Mouse (Mus musculus) lung, embryonic 14.5 days (tissue): Measurements from ENCODE around the gene Rabepk. TPM values are rescaled to one million over a fixed set of nuclear protein-coding genes. Genes with fewer than 3 reads are reported as not detected.
"Not testable (repeated sequence)": the region's sequence is repeated elsewhere in the genome, so short reads cannot be mapped to it uniquely, and the experiment has no call there.

Experiments
- ATAC-seq: fragments of 200-750 bp; cut with Nextera tagmentation; 2 replicates; pipeline ENCODE4 v1.8.0; 2017; ENCODE audit warnings: mild to moderate bottlenecking, moderate TSS enrichment, moderate library complexity; ENCODE audit not compliant: insufficient read depth
- DNase-seq: peaks from one replicate; pipeline ENCODE4 v3.0.0-alpha.2; 2015
- H3K27ac ChIP-seq: fragments of 300-500 bp; sonication (generic); 2 replicates; pipeline ENCODE4 v1.5.1; 2014; ENCODE audit warnings: low read depth, mild to moderate bottlenecking, moderate library complexity
- H3K27me3 ChIP-seq: fragments of 300-500 bp; sonication (generic); 2 replicates; pipeline ENCODE4 v1.6.1; 2014; ENCODE audit warnings: low read length, control low read depth; ENCODE audit not compliant: insufficient read depth
- H3K36me3 ChIP-seq: fragments of 300-500 bp; sonication (generic); 2 replicates; pipeline ENCODE4 v1.6.1; 2014; ENCODE audit warnings: control low read depth; ENCODE audit not compliant: insufficient read depth
- H3K4me1 ChIP-seq: fragments of 300-500 bp; sonication (generic); 2 replicates; pipeline ENCODE4 v1.6.1; 2014; ENCODE audit warnings: antibody characterized with exemption, control low read depth; ENCODE audit not compliant: insufficient read depth
- H3K4me2 ChIP-seq: fragments of 300-500 bp; sonication (generic); 2 replicates; pipeline ENCODE4 v1.6.1; 2014; ENCODE audit warnings: mild to moderate bottlenecking
- H3K4me3 ChIP-seq: fragments of 300-500 bp; sonication (generic); 2 replicates; pipeline ENCODE4 v1.5.1; 2014; ENCODE audit warnings: low read depth, low read length
- H3K9ac ChIP-seq: fragments of 300-500 bp; sonication (generic); 2 replicates; pipeline ENCODE4 v1.6.1; 2014
- H3K9me3 ChIP-seq: fragments of 300-500 bp; sonication (generic); 2 replicates; pipeline ENCODE4 v1.6.1; 2016; ENCODE audit warnings: low read depth, low read length, control low read depth
- CTCF ChIP-seq: IDR thresholded peaks from 2 replicates; pipeline ENCODE4 v1.5.1; 2016; ENCODE audit warnings: antibody characterized with exemption, low read depth
- WGBS: fragments of 180-500 bp; shearing (Covaris S2); extraction: QIAGEN DNeasy Blood & Tissue Kit; methylation state at CpG from one replicate; pipeline ENCODE4 v1.1.7; 2014; 5-methylcytosine and 5-hydroxymethylcytosine counted together
- polyA plus RNA-seq: library from polyadenylated mRNA; unstranded; fragments of >200 nt; fragmentation: Nextera tagmentation; extraction: Ambion mirVana; gene quantifications from 2 replicates; pipeline ENCODE4 v1.2.1, GENCODE M21; 2014

Gene Rabepk
- polyA plus RNA-seq, 1 experiment from 2014 or later: 45.0 TPM

DNA sequence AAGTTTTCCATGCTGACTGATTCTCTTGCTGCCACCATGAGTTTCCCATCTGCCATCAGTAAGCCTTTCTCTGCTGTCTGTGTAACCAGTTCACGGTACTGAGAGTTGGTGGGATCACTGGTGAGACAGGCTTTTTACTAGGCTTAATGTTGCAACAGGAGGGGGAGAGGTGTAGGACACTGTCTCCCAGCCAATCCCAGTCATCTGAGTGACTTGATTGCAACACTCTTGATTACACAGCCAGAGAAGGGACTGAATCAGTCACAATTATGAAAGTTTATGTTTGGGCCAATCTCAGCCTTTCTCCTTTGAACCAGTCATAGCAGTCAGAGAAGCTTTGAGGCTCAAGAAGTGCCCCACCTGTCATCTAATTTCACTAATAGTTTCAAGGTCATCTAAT is 28.3 kb upstream of the Rabepk start:
- 0 out of 2 replicates have a peak, but pooled peaks cover 2% of the 10 kb centered on the region for H3K36me3 ChIP-seq
- H3K27me3 ChIP-seq: no peaks in the 10 kb centered on the region
- no peak for DNase-seq
- no peak overlapping the region for H3K4me2 ChIP-seq
- H3K4me3 ChIP-seq: no peak overlapping the region
- H3K27ac ChIP-seq: no peak overlapping the region
- H3K4me1 ChIP-seq: peaks cover 9% of the 10 kb centered on the region
- no peak for ATAC-seq
- no peaks in the 10 kb centered on the region; the same call in 1 of the 2 replicates for H3K9me3 ChIP-seq
- no peak for TF ChIP-seq CTCF
- WGBS: 88% methylated on average over 1 of the region's 1 CpGs
- no peak overlapping the region for H3K9ac ChIP-seq

DNA sequence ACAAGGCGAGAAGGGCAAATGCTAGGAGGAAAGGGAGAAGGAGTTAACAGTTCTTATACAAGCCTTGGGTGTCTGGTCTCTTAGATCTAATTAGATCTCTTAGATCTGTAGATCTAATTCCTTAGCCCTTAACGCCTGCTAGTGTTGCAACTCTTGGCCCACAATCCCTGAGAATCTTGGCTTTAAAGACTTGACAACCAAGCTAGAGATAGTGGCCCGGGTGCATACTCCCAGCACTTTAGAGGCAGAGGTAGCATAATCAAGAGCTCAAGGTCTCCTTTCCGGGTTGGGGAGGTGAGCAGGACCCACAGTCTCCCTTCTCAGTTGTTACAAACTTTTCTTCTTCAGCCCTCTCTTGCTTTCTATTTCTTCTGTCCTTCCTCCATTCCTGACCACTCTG is 27.9 kb upstream of the Rabepk start:
- WGBS: 86% methylated on average over 4 of the region's 4 CpGs

DNA sequence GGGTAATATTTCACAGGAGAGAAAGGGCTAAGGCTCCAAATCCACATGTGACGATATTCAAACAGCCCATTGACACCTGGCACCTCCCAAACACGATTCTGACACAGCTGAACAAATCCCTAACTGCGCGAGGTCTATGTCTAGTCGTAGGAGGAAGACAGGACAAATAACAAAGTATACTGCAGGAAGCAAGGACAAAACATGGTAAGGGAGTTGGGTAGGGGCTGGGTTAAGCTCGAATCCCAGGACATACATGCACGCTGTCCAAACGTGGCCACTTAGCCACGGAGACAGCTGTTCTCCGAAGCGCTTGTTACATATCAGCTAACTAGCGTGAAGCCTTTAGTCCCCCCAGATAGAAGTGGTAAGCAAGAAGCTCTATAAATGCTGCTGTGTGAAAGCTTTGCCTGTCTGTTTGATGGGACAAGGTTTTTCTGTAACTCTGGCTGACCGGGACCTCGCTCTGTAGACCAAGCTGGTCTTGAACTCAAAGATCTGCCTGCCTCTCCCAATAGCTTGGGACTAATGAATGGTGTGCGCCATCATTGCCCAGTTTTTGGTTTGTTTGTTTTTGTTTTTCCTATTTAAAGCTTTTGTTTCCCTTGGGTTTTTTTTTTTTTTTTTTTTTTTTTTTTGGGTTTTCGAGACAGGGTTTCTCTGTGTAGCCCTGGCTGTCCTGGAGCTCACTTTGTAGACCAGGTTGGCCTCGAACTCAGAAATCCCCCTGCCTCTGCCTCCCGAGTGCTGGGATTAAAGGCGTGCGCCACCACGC is 26.9 kb upstream of the Rabepk start:
- Histone ChIP-seq H3K36me3 (peaks cover 10% of the 10 kb centered on the region), H3K27me3 (no peaks in the 10 kb centered on the region), H3K4me2 (peak overlapping the region; percentile 95), H3K4me1 (peaks cover 9% of the 10 kb centered on the region), H3K9ac (peak overlapping the region; percentile 94), H3K4me3 (peak overlapping the region; percentile 96), H3K27ac (peak overlapping the region; percentile 86), H3K9me3 (no peaks in the 10 kb centered on the region; the same call in 1 of the 2 replicates)
- TF ChIP-seq CTCF: no peak
- DNase-seq (no peak), ATAC-seq (peak; percentile 42; the same call in 1 of the 2 replicates)
- 30% methylated on average over 20 of the region's 21 CpGs for WGBS

More for the DNA sequence above, 27.9 kb upstream of the Rabepk start:
- Histone ChIP-seq H3K4me2 (no peak overlapping the region), H3K27ac (no peak overlapping the region), H3K9ac (no peak overlapping the region), H3K4me3 (no peak overlapping the region), H3K9me3 (no peaks in the 10 kb centered on the region; the same call in 1 of the 2 replicates), H3K4me1 (peaks cover 9% of the 10 kb centered on the region), H3K27me3 (no peaks in the 10 kb centered on the region), H3K36me3 (peaks cover 5% of the 10 kb centered on the region)
- no peak for ATAC-seq
- no peak for DNase-seq
- TF ChIP-seq CTCF: no peak

DNA sequence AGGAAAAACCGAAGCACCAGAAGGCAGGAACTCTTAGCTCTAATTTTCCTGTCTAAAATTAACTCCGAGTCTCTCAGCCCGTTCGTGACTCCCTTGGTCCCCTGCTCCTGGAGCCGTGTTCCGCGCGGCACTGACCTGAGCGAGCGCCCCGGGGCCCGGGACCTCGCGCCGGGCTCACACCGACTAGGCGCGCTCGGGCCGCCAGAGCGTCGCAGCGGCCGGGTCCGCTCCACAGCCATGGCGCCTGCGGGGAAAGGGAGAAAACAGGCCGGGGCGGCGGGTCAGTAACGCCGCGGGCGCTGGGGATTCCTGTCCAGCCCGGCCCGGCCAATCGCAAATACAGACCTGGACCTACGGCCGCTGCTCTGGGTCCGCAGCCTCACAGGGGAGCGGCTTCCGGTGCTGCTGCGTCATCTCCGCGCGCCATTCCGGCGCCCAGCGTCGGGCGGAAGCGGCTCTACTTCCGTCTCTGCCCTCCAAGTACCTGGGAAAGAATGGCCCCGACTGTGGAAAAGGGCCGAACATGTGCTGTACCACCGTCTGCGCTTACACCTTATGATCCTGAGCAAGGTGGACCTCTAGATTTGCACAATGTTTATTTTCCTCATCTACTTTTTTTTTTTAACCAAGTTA is 26.2 kb upstream of the Rabepk start, which contains the start of gene Fbxw2:
Gene Fbxw2 (minus strand): TSS at position 485 of the 633 bp plus-strand sequence.
- Histone ChIP-seq H3K27ac (peak within 1 kb of the TSS; percentile 86), H3K9me3 (no peaks in the 10 kb centered on the region; the same call in 1 of the 2 replicates), H3K36me3 (peaks cover 11% of the 10 kb centered on the region), H3K27me3 (no peaks in the 10 kb centered on the region), H3K9ac (peak within 1 kb of the TSS; percentile 94), H3K4me3 (peak within 1 kb of the TSS; percentile 96), H3K4me2 (peak within 1 kb of the TSS; percentile 95), H3K4me1 (peaks cover 9% of the 10 kb centered on the region)
- ATAC-seq (peak; percentile 99), DNase-seq (peak; percentile 97)
- WGBS: under 1% methylated on average over 57 of the region's 57 CpGs
- TF ChIP-seq CTCF: no peak

DNA sequence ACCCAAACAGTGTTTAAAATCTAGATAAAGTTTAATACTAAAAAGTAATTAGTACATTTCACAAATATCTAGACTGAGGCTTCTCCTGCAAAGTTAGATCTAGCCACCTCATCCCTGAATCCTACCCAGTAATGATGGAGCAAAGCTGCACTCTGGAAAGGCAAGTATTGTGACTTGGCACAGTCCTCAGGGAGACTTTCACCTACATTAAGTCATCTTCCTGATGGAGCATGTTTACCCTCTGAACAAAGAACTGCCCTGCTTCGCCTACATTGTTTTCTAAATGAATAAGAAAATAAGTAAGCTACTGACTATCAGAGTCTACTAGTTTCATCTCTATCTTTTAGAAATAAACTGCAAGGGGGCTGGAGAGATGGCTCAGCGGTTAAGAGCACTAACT is 18.8 kb upstream of the Rabepk start:
- H3K9ac ChIP-seq: no peak overlapping the region
- ATAC-seq: no peak
- 88% methylated on average over 2 of the region's 2 CpGs for WGBS
- DNase-seq: no peak
- no peaks in the 10 kb centered on the region for H3K9me3 ChIP-seq
- H3K4me1 ChIP-seq: no peaks in the 10 kb centered on the region
- no peak overlapping the region for H3K4me2 ChIP-seq
- H3K27me3 ChIP-seq: no peaks in the 10 kb centered on the region
- no peak overlapping the region for H3K4me3 ChIP-seq
- H3K36me3 ChIP-seq: peaks cover 50% of the 10 kb centered on the region
- no peak overlapping the region for H3K27ac ChIP-seq
- no peak for TF ChIP-seq CTCF

DNA sequence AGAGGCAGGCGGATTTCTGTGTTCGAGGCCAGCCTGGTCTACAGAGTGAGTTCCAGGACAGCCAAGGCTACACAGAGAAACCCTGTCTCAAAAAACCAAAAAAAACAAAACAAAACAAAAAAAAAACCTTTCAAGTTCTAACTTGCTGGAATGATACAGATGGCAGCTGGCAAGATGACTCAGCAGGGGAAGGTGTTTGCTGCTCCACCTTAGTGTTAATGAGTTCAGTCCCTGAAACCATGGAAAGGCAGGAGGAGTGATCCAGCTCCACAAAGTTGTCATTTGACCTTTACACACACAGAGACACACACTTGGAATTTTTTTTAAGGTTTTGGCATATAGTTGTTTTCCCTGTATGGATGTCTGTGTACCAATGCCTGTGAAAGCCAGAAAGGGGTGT is 16.2 kb upstream of the Rabepk start:
- H3K4me1 ChIP-seq, ATAC-seq, H3K4me3 ChIP-seq, H3K4me2 ChIP-seq, H3K27me3 ChIP-seq, H3K9me3 ChIP-seq, DNase-seq, H3K27ac ChIP-seq, H3K9ac ChIP-seq: not testable (repeated sequence)
- 94% methylated on average over 2 of the region's 2 CpGs for WGBS
- H3K36me3 ChIP-seq: peaks cover 64% of the 10 kb centered on the region

DNA sequence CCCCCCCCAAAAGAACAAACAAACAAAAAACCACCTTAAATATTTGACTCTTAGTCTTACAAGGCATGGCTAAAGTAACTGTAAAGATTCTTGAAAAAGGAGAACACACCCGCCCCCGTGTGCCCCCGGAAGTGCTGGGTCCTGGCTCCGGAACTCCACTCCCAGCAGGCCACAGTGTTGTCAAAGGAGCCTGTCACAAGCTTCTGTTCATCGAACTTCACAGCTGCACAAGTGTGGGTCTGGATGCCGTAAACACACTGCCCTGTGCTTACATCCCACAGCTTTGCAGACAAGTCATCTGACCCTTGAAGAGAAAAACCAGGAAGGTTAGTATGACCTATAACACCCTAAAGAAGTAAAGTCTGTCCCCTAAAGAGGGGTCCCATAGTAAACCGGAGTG is 13.0 kb upstream of the Rabepk start:
- WGBS: 86% methylated on average over 7 of the region's 7 CpGs
- H3K4me3 ChIP-seq: no peak overlapping the region
- no peak overlapping the region for H3K9ac ChIP-seq
- no peaks in the 10 kb centered on the region for H3K9me3 ChIP-seq
- no peak overlapping the region for H3K27ac ChIP-seq
- TF ChIP-seq CTCF: no peak
- H3K27me3 ChIP-seq: no peaks in the 10 kb centered on the region
- DNase-seq (no peak), ATAC-seq (no peak)
- H3K4me2 ChIP-seq: no peak overlapping the region
- H3K36me3 ChIP-seq: peaks cover 78% of the 10 kb centered on the region
- no peaks in the 10 kb centered on the region for H3K4me1 ChIP-seq
